Mouse (Mus musculus): ENCODE measurements at regions not wholly inside any gene's neighbourhood (a gene's known extent, or its start where the extent isn't known, plus 50 kb on each side); places are given as distances from the start of the nearest gene placed in this dataset.

GRCm38 (mm10) chr2:137560366-137560765, 443.9 kb upstream of the Jag1 start:
- H3K4me1 ChIP-seq (ENCODE audit: insufficient read depth), result no peaks in the 10 kb centered on the region
- H3K4me3 ChIP-seq (ENCODE audit: low read depth, low read length), result no peak overlapping the region
- 44% methylated on average over 4 of the region's 4 CpGs for WGBS
- H3K9me3 ChIP-seq (ENCODE audit: low read depth, low read length), result no peaks in the 10 kb centered on the region
- H3K36me3 ChIP-seq (ENCODE audit: insufficient read depth), result no peaks in the 10 kb centered on the region
- no peak overlapping the region for H3K27ac ChIP-seq (ENCODE audit: low read depth)
- DNase-seq (no peak), ATAC-seq (ENCODE audit: insufficient read depth) (no peak)
- H3K9ac ChIP-seq, result no peak overlapping the region
- no peak overlapping the region for H3K4me2 ChIP-seq
- no peaks in the 10 kb centered on the region for H3K27me3 ChIP-seq (ENCODE audit: insufficient read depth, low read length)
- no peak for TF ChIP-seq CTCF (IDR thresholded peaks at IDR 0.05; ENCODE audit: low read depth)

GRCm38 (mm10) chr2:137553871-137554270, 437.4 kb upstream of the Jag1 start:
- H3K27ac ChIP-seq (ENCODE audit: low read depth), result no peak overlapping the region
- no peak overlapping the region for H3K4me2 ChIP-seq
- ATAC-seq (ENCODE audit: insufficient read depth) (no peak), DNase-seq (no peak)
- TF ChIP-seq CTCF (IDR thresholded peaks at IDR 0.05; ENCODE audit: low read depth), result no peak
- no peak overlapping the region for H3K9ac ChIP-seq
- no peak overlapping the region for H3K4me3 ChIP-seq (ENCODE audit: low read depth, low read length)
- no peaks in the 10 kb centered on the region for H3K9me3 ChIP-seq (ENCODE audit: low read depth, low read length)
- H3K27me3 ChIP-seq (ENCODE audit: insufficient read depth, low read length), result no peaks in the 10 kb centered on the region
- 71% methylated on average over 2 of the region's 2 CpGs for WGBS
- H3K36me3 ChIP-seq (ENCODE audit: insufficient read depth), result no peaks in the 10 kb centered on the region
- no peaks in the 10 kb centered on the region for H3K4me1 ChIP-seq (ENCODE audit: insufficient read depth)

GRCm38 (mm10) chr2:137536581-137536980, 420.1 kb upstream of the Jag1 start:
- no peaks in the 10 kb centered on the region for H3K9me3 ChIP-seq (ENCODE audit: low read depth, low read length)
- no peak overlapping the region for H3K9ac ChIP-seq
- no peak overlapping the region for H3K4me2 ChIP-seq
- ATAC-seq (ENCODE audit: insufficient read depth), result peak; percentile 47; the same call in 1 of the 2 replicates
- 0 out of 2 replicates have a peak, but pooled peaks cover 3% of the 10 kb centered on the region for H3K4me1 ChIP-seq (ENCODE audit: insufficient read depth)
- DNase-seq, result peak; percentile 21
- H3K27ac ChIP-seq (ENCODE audit: low read depth), result no peak overlapping the region
- 40% methylated on average over 2 of the region's 2 CpGs for WGBS
- no peak overlapping the region for H3K4me3 ChIP-seq (ENCODE audit: low read depth, low read length)
- no peaks in the 10 kb centered on the region for H3K36me3 ChIP-seq (ENCODE audit: insufficient read depth)
- no peaks in the 10 kb centered on the region for H3K27me3 ChIP-seq (ENCODE audit: insufficient read depth, low read length)
- TF ChIP-seq CTCF (IDR thresholded peaks at IDR 0.05; ENCODE audit: low read depth), result no peak

GRCm38 (mm10) chr2:137516271-137516670, 399.8 kb upstream of the Jag1 start:
- H3K9ac ChIP-seq, result no peak overlapping the region
- H3K36me3 ChIP-seq (ENCODE audit: insufficient read depth), result no peaks in the 10 kb centered on the region
- 61% methylated on average over 2 of the region's 2 CpGs for WGBS
- no peaks in the 10 kb centered on the region for H3K9me3 ChIP-seq (ENCODE audit: low read depth, low read length)
- ATAC-seq (ENCODE audit: insufficient read depth), result no peak
- no peak overlapping the region for H3K4me2 ChIP-seq
- no peaks in the 10 kb centered on the region for H3K4me1 ChIP-seq (ENCODE audit: insufficient read depth)
- H3K4me3 ChIP-seq (ENCODE audit: low read depth, low read length), result no peak overlapping the region
- no peaks in the 10 kb centered on the region for H3K27me3 ChIP-seq (ENCODE audit: insufficient read depth, low read length)
- no peak overlapping the region for H3K27ac ChIP-seq (ENCODE audit: low read depth)
- no peak for DNase-seq
- TF ChIP-seq CTCF (IDR thresholded peaks at IDR 0.05; ENCODE audit: low read depth), result no peak

- Histone ChIP-seq H3K4me3 (ENCODE audit: low read depth, low read length) (no peak overlapping the region), H3K36me3 (ENCODE audit: insufficient read depth) (no peaks in the 10 kb centered on the region), H3K9me3 (ENCODE audit: low read depth, low read length) (no peaks in the 10 kb centered on the region), H3K4me2 (no peak overlapping the region), H3K27ac (ENCODE audit: low read depth) (no peak overlapping the region), H3K9ac (no peak overlapping the region), H3K4me1 (ENCODE audit: insufficient read depth) (no peaks in the 10 kb centered on the region), H3K27me3 (ENCODE audit: insufficient read depth, low read length) (no peaks in the 10 kb centered on the region)
- DNase-seq (no peak), ATAC-seq (ENCODE audit: insufficient read depth) (no peak)
- TF ChIP-seq CTCF (IDR thresholded peaks at IDR 0.05; ENCODE audit: low read depth), result no peak
- whole genome bisulfite sequencing, result 67% methylated on average over 3 of the region's 3 CpGs
Measured at GRCm38 (mm10) chr2:137515043-137515442, 398.6 kb upstream of the Jag1 start.

- H3K4me3 ChIP-seq (ENCODE audit: low read depth, low read length), result no peak overlapping the region
- no peaks in the 10 kb centered on the region for H3K4me1 ChIP-seq (ENCODE audit: insufficient read depth)
- no peaks in the 10 kb centered on the region for H3K9me3 ChIP-seq (ENCODE audit: low read depth, low read length)
- TF ChIP-seq CTCF (IDR thresholded peaks at IDR 0.05; ENCODE audit: low read depth), result no peak
- WGBS, result 18% methylated on average over 2 of the region's 2 CpGs
- H3K27me3 ChIP-seq (ENCODE audit: insufficient read depth, low read length), result no peaks in the 10 kb centered on the region
- H3K4me2 ChIP-seq, result no peak overlapping the region
- ATAC-seq (ENCODE audit: insufficient read depth), result no peak
- H3K36me3 ChIP-seq (ENCODE audit: insufficient read depth), result no peaks in the 10 kb centered on the region
- H3K9ac ChIP-seq, result no peak overlapping the region
- no peak for DNase-seq
- no peak overlapping the region for H3K27ac ChIP-seq (ENCODE audit: low read depth)
Measured at GRCm38 (mm10) chr2:137513895-137514506, 397.6 kb upstream of the Jag1 start.

- H3K27ac ChIP-seq (ENCODE audit: low read depth), result no peak overlapping the region
- H3K9ac ChIP-seq, result no peak overlapping the region
- DNase-seq, result no peak
- WGBS, result 79% methylated on average over 3 of the region's 3 CpGs
- no peak overlapping the region for H3K4me3 ChIP-seq (ENCODE audit: low read depth, low read length)
- ATAC-seq (ENCODE audit: insufficient read depth), result no peak
- no peak for TF ChIP-seq CTCF (IDR thresholded peaks at IDR 0.05; ENCODE audit: low read depth)
- H3K9me3 ChIP-seq (ENCODE audit: low read depth, low read length), result no peaks in the 10 kb centered on the region
- no peaks in the 10 kb centered on the region for H3K4me1 ChIP-seq (ENCODE audit: insufficient read depth)
- no peaks in the 10 kb centered on the region for H3K27me3 ChIP-seq (ENCODE audit: insufficient read depth, low read length)
- H3K36me3 ChIP-seq (ENCODE audit: insufficient read depth), result no peaks in the 10 kb centered on the region
- no peak overlapping the region for H3K4me2 ChIP-seq
Measured at GRCm38 (mm10) chr2:137510671-137511235, 394.3 kb upstream of the Jag1 start.

All from lung, embryonic 14.5 days (tissue).